Mouse (Mus musculus) kidney, adult 2 months (tissue): ENCODE measurements around the gene Tpcn1. TPM values are rescaled to one million over a fixed set of nuclear protein-coding genes. Genes with fewer than 3 reads are reported as not detected.

Experiments
- DNase-seq: peaks from one replicate; pipeline ENCODE4 v3.0.0; 2021
- H3K27ac ChIP-seq: fragments of 200-500 bp; 2 replicates; pipeline ENCODE4 v1.5.1; 2012; ENCODE audit warnings: low read depth, low read length, control low read depth, inconsistent platforms; ENCODE audit not compliant: insufficient read depth
- H3K27me3 ChIP-seq: fragments of 200-500 bp; replicated peaks from 2 replicates; pipeline ENCODE4 v1.6.1; 2012; ENCODE audit warnings: mild to moderate bottlenecking, moderate library complexity, low read length, inconsistent platforms; ENCODE audit not compliant: control insufficient read depth, insufficient read depth
- H3K36me3 ChIP-seq: fragments of 200-500 bp; 2 replicates; pipeline ENCODE4 v1.6.1; 2012; ENCODE audit warnings: mild to moderate bottlenecking, moderate library complexity, low read length, inconsistent platforms; ENCODE audit not compliant: control insufficient read depth, insufficient read depth
- H3K4me1 ChIP-seq: fragments of 200-500 bp; 2 replicates; pipeline ENCODE4 v1.6.1; 2011; ENCODE audit warnings: low read length; ENCODE audit not compliant: control insufficient read depth, insufficient read depth
- H3K4me3 ChIP-seq: fragments of 200-500 bp; 2 replicates; pipeline ENCODE4 v1.5.1; 2011; ENCODE audit warnings: mild to moderate bottlenecking, low read depth, low read length, control low read depth; ENCODE audit not compliant: insufficient read depth
- CTCF ChIP-seq: fragments of 200-500 bp; conservative IDR thresholded peaks from 2 replicates; pipeline ENCODE4 v1.5.1; 2011; ENCODE audit warnings: low read depth, mild to moderate bottlenecking, control low read depth, low read length, moderate library complexity, mixed read lengths; ENCODE audit not compliant: insufficient read depth, insufficient read length
- POLR2A ChIP-seq: fragments of 200-500 bp; IDR thresholded peaks from one replicate; pipeline ENCODE4 v1.6.1; 2011; ENCODE audit warnings: low read depth, low read length, control low read depth
- WGBS: fragments of 180-500 bp; shearing (Covaris S2); methylation state at CpG from one replicate; pipeline ENCODE4 v1.1.7; 2018; 5-methylcytosine and 5-hydroxymethylcytosine counted together
- polyA plus RNA-seq: library from polyadenylated mRNA; depleted of rRNA; stranded (reverse); fragments of >200 nt; gene quantifications from 2 replicates; pipeline ENCODE4 v1.2.3, GENCODE M21; 2012

Gene Tpcn1
- polyA plus RNA-seq, 1 experiment: 216 TPM

- H3K27me3 ChIP-seq: no peaks in the 10 kb centered on the region
- DNase-seq: peak; percentile 83
- no peak overlapping the region for H3K4me3 ChIP-seq
- H3K27ac ChIP-seq: no peak overlapping the region
- TF ChIP-seq CTCF (no peak), POLR2A (no peak)
- H3K4me1 ChIP-seq: peaks cover 48% of the 10 kb centered on the region
- peaks cover 3% of the 10 kb centered on the region for H3K36me3 ChIP-seq
- WGBS: 29% methylated on average over 12 of the region's 12 CpGs
Measured at GRCm38 (mm10) chr5:120578504-120579081, 9.9 kb downstream of the Tpcn1 start.

DNA sequence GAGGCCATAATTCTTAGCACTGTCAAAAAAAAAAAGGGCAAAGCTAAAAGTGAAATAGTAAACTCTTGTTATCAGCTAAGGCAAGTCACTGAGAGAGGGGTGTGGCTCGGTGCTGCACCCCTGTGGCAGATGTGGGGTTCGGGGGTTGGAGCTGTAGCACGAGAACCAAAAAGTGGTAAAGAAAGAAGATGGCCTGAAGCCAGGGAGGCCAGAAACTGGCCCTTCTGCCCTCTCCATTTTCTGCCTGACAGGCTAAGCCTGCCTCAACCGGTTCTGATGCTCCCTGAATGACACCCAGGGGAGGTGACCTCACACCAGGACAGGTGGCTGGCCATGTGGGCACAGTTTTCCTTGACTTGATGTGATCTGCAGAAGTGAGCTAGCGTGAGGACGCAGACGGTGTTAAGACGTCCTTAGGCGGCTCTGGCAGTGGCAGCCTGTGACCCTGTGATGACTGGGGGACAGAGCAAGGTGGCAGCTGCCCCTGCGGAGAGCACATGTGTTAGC is 10.5 kb downstream of the Tpcn1 start:
- TF ChIP-seq CTCF (0 out of 2 replicates have a peak, but pooled peaks have one; percentile 22), POLR2A (no peak)
- peak; percentile 76 for DNase-seq
- Histone ChIP-seq H3K36me3 (no peaks in the 10 kb centered on the region; the same call in 1 of the 2 replicates), H3K4me3 (no peak overlapping the region), H3K27me3 (no peaks in the 10 kb centered on the region), H3K27ac (no peak overlapping the region), H3K4me1 (peaks cover 48% of the 10 kb centered on the region)
- 36% methylated on average over 10 of the region's 10 CpGs for WGBS

DNA sequence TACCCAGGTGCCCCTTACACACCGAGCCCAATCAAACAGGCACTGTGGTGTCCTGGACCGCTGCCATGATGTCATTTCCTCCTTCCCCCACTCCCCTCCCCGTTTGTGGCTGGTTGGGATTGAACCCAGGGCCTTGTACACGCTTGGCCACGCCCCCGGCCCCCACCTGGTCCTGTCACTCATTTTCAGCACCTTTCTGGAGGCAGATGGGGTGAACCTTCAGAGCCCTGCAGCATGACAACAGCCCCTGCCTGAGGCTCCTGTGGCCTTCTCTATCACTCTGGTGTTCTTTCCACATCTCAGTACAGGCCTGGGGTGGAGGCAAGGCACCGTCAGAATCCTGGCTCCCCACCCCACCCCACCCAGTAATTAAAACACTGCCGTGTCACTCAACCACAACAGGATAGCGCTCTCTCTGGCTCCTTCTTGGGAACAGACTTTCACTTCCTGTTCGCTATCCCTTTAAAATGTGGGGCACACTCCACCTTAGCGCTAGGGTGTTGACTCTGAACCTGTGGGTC is 11.6 kb downstream of the Tpcn1 start:
- peaks cover 49% of the 10 kb centered on the region for H3K4me1 ChIP-seq
- no peak overlapping the region for H3K27ac ChIP-seq
- H3K36me3 ChIP-seq: no peaks in the 10 kb centered on the region; the same call in 1 of the 2 replicates
- TF ChIP-seq POLR2A (no peak), CTCF (no peak)
- no peak overlapping the region for H3K4me3 ChIP-seq
- DNase-seq: no peak
- H3K27me3 ChIP-seq: no peaks in the 10 kb centered on the region
- WGBS: 56% methylated on average over 11 of the region's 11 CpGs

DNA sequence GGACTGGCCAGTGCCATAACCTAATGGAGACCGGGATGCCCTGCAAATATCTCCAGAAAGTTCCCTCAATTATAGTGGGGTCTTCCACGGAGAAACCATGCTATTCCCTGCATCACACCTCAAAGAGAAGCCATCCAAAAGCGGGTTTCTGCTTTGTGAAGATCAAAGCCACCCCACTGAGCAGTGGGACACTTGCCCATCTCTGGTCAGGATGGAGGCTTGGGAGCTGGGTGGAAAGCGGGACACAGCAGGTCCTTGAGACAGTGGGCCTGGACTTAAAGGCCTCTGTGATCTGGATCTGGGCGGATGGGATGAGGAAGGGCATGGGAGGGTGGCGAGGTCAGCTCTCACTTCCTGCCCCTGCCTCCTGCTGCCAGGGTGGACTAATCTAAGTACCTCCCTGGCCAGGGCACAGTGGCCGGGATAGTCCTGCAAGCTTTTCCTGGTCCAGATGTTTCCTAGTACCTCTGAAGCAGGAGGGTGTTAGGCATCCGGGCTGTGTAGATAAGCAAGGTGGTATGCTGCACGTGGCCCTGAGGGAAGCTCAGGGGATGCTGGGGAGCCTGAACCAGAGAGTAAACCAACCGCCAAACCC is 13.9 kb downstream of the Tpcn1 start:
- H3K4me3 ChIP-seq: no peak overlapping the region
- TF ChIP-seq CTCF: no peak
- TF ChIP-seq POLR2A: no peak
- H3K27me3 ChIP-seq: no peaks in the 10 kb centered on the region
- H3K4me1 ChIP-seq: peaks cover 53% of the 10 kb centered on the region
- WGBS: 61% methylated on average over 10 of the region's 10 CpGs
- no peaks in the 10 kb centered on the region for H3K36me3 ChIP-seq
- no peak overlapping the region for H3K27ac ChIP-seq
- no peak for DNase-seq

DNA sequence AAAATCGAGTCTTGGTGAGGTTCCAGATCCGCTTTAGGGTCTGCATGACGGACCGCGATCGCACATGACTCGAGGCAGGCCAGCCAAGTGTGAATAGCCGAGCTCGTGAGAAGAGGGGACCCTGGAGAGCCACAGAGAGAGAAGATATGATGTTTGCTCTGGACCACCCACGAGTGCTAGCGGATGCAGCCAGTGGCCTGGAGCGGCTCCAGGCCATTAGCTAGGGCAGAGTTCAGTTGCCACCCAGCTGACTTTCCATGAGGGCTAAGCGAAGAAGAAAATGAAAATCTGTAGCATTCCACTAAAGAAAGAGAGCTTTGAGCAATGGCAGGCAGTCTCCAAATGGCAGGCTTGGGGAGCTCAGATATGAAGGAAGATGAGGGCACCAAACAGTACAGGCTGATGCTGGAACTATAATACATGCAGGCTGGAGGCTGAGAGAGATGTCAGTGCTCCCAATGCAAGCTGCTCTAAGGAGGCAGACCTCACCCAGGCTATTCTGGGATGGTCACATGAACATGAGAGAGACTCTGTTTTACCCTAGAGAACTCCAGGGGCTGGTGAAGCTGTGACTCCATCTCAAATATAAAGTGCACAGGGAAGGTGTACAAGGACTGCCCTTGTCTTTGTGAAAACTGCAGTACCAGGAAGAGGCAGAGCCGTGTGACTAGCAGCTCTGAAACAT is 17.3 kb downstream of the Tpcn1 start:
- DNase-seq: peak; percentile 74
- H3K36me3 ChIP-seq: no peaks in the 10 kb centered on the region
- no peaks in the 10 kb centered on the region for H3K27me3 ChIP-seq
- WGBS: 35% methylated on average over 14 of the region's 14 CpGs
- H3K4me3 ChIP-seq: no peak overlapping the region
- H3K4me1 ChIP-seq: peaks cover 58% of the 10 kb centered on the region
- H3K27ac ChIP-seq: peak overlapping the region; percentile 63
- TF ChIP-seq POLR2A (no peak), CTCF (no peak)

DNA sequence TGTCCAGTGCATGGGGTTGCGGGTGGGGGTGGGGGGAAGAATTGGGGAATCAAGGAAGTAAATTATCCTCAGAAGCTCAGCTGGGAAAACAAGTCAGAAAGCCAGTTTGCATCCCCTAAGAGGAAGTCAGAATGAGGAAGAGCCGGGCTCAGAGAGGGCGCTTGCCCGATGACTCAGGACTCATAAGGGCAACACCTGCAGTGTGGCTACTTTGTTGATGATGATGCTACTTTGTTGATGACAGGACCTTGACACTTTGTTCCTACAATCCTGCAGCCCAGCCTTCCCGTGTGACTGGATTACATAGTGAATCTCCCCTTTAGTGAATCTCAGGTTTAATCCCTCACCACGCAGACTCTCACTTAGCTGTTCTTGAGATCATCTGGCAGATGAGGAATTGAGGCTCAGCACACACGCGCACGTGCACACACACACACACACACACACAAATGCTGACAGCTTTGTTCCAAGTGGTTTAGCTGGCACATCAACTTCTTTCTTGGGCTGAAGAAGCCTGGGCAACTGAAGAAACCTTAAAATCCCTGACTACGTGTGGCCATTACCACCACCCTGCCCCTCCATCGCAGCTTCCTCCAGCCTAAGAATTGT is 18.1 kb downstream of the Tpcn1 start:
- Histone ChIP-seq H3K4me3 (no peak overlapping the region), H3K4me1 (peaks cover 64% of the 10 kb centered on the region), H3K27ac (peak overlapping the region; percentile 35; the same call in 1 of the 2 replicates), H3K27me3 (no peaks in the 10 kb centered on the region), H3K36me3 (no peaks in the 10 kb centered on the region)
- WGBS: 63% methylated on average over 11 of the region's 11 CpGs
- DNase-seq: no peak
- TF ChIP-seq CTCF (no peak), POLR2A (no peak)

- no peak for TF ChIP-seq CTCF
- Histone ChIP-seq H3K36me3 (no peaks in the 10 kb centered on the region), H3K4me1 (peaks cover 70% of the 10 kb centered on the region), H3K27ac (no peak overlapping the region), H3K4me3 (no peak overlapping the region), H3K27me3 (no peaks in the 10 kb centered on the region)
- DNase-seq: no peak
- 76% methylated on average over 3 of the region's 3 CpGs for WGBS
Measured at GRCm38 (mm10) chr5:120569791-120570190, 18.7 kb downstream of the Tpcn1 start.
